Mouse (Mus musculus) heart, adult 2 months (tissue): ENCODE results near the gene Fchsd2.

ENCODE experiments used
- CTCF ChIP-seq: fragments of 200-600 bp; IDR thresholded peaks from 2 replicates; pipeline ENCODE4 v1.8.1; 2022; ENCODE audit warnings: antibody characterized with exemption, mild to moderate bottlenecking, moderate library complexity
- POLR2A ChIP-seq: fragments of 200-500 bp; IDR thresholded peaks from 2 replicates; pipeline ENCODE4 v1.6.1; 2011; ENCODE audit warnings: mild to moderate bottlenecking, low read depth, low read length, control low read depth; ENCODE audit not compliant: insufficient read depth

DNA sequence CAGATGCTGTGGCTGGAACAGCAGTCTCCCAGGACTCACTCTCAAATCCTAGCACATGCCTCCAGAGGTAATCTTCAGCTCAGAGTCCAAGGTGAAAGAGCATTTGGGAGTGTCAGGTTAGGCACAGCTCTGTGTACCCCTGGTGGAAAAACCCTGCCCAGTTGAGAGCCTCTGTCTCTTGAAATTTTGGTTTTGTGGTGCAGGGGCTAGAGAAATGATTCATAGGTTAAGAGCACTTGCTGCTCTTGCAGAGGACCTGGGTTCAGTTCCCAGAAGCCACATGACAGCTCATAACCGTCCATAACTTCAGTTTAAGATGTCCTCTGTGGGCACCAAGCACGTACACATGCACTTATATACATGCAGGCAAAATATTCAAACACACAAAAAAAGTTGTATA, 195.2 kb downstream of the Fchsd2 start:
- no peak for TF ChIP-seq CTCF
- no peak for TF ChIP-seq POLR2A
